Mouse (Mus musculus) forebrain, embryonic 12.5 days (tissue): ENCODE measurements around the gene Nrp2. TPM values are rescaled to one million over a fixed set of nuclear protein-coding genes. Genes with fewer than 3 reads are reported as not detected.

Experiments
- ATAC-seq: fragments of 200-750 bp; cut with Nextera tagmentation; 2 replicates; pipeline ENCODE4 v1.8.0; 2017; ENCODE audit warnings: moderate TSS enrichment; ENCODE audit not compliant: low FRiP score
- H3K27ac ChIP-seq: fragments of 300-500 bp; sonication (generic); 2 replicates; pipeline ENCODE4 v1.5.1; 2016; ENCODE audit warnings: mild to moderate bottlenecking
- H3K27me3 ChIP-seq: fragments of 300-500 bp; sonication (generic); 2 replicates; pipeline ENCODE4 v1.6.1; 2016; ENCODE audit warnings: mild to moderate bottlenecking
- H3K36me3 ChIP-seq: fragments of 300-500 bp; sonication (generic); replicated peaks from 2 replicates; pipeline ENCODE4 v1.6.1; 2016; ENCODE audit warnings: mild to moderate bottlenecking
- H3K4me1 ChIP-seq: fragments of 300-500 bp; sonication (generic); 2 replicates; pipeline ENCODE4 v1.6.1; 2016
- H3K4me2 ChIP-seq: fragments of 300-500 bp; sonication (generic); 2 replicates; pipeline ENCODE4 v1.6.1; 2016; ENCODE audit warnings: mild to moderate bottlenecking, moderate library complexity
- H3K4me3 ChIP-seq: fragments of 300-500 bp; sonication (generic); replicated peaks from 2 replicates; pipeline ENCODE4 v1.5.1; 2016; ENCODE audit warnings: mild to moderate bottlenecking
- H3K9ac ChIP-seq: fragments of 300-500 bp; sonication (generic); 2 replicates; pipeline ENCODE4 v1.6.1; 2016; ENCODE audit warnings: mild to moderate bottlenecking
- H3K9me3 ChIP-seq: fragments of 300-500 bp; sonication (generic); 2 replicates; pipeline ENCODE4 v1.6.1; 2016
- WGBS: fragments of 180-500 bp; shearing (Covaris S2); methylation state at CpG from one replicate; pipeline ENCODE4 v1.1.7; 2016; 5-methylcytosine and 5-hydroxymethylcytosine counted together
- polyA plus RNA-seq: library from polyadenylated mRNA; unstranded; fragments of >200 nt; fragmentation: Nextera tagmentation; extraction: Ambion mirVana; gene quantifications from 2 replicates; pipeline ENCODE4 v1.2.1, GENCODE M21; 2016

Nrp2 gene
- 31.1 and 33.1 TPM in 2 replicates for polyA plus RNA-seq

GRCm38 (mm10) chr1:62703158-62704116, at the start of gene Nrp2:
Gene Nrp2 (plus strand): TSS chr1:62703285.
- H3K27me3 ChIP-seq, result peaks cover 67% of the 10 kb centered on the region
- H3K36me3 ChIP-seq, result no peaks in the 10 kb centered on the region
- under 1% methylated on average over 67 of the region's 76 CpGs for WGBS
- peak within 1 kb of the TSS; percentile 76 for H3K27ac ChIP-seq
- H3K9me3 ChIP-seq, result no peaks in the 10 kb centered on the region
- H3K4me2 ChIP-seq, result peak within 1 kb of the TSS; percentile 94
- peak within 1 kb of the TSS; percentile 64 for H3K9ac ChIP-seq
- ATAC-seq, result peak; percentile 90
- peak within 1 kb of the TSS; percentile 55 for H3K4me3 ChIP-seq
- H3K4me1 ChIP-seq, result peaks cover 57% of the 10 kb centered on the region

- Histone ChIP-seq H3K27ac (no peak overlapping the region), H3K4me2 (no peak overlapping the region), H3K9ac (no peak overlapping the region), H3K4me1 (peaks cover 4% of the 10 kb centered on the region; the same call in 1 of the 2 replicates), H3K4me3 (no peak overlapping the region), H3K27me3 (no peaks in the 10 kb centered on the region; the same call in 1 of the 2 replicates), H3K9me3 (no peaks in the 10 kb centered on the region), H3K36me3 (no peaks in the 10 kb centered on the region)
- 69% methylated on average over 6 of the region's 6 CpGs for WGBS
- ATAC-seq, result no peak
These were observed 48.6 kb upstream of the Nrp2 start for GRCm38 (mm10) chr1:62654436-62654835.

GRCm38 (mm10) chr1:62664960-62665645, 38.0 kb upstream of the Nrp2 start:
- no peak for ATAC-seq
- H3K9ac ChIP-seq, result no peak overlapping the region

GRCm38 (mm10) chr1:62665771-62666730, 37.0 kb upstream of the Nrp2 start:
- Histone ChIP-seq H3K4me2 (no peak overlapping the region), H3K9ac (no peak overlapping the region), H3K9me3 (no peaks in the 10 kb centered on the region), H3K27ac (no peak overlapping the region), H3K4me3 (no peak overlapping the region), H3K36me3 (no peaks in the 10 kb centered on the region), H3K4me1 (peaks cover 6% of the 10 kb centered on the region; the same call in 1 of the 2 replicates), H3K27me3 (0 out of 2 replicates have a peak, but pooled peaks cover 3% of the 10 kb centered on the region)
- ATAC-seq, result no peak
- 85% methylated on average over 5 of the region's 5 CpGs for WGBS

More at GRCm38 (mm10) chr1:62664960-62665645, 38.0 kb upstream of the Nrp2 start:
- Histone ChIP-seq H3K4me3 (no peak overlapping the region), H3K4me1 (peaks cover 6% of the 10 kb centered on the region; the same call in 1 of the 2 replicates), H3K4me2 (no peak overlapping the region), H3K36me3 (no peaks in the 10 kb centered on the region), H3K9me3 (no peaks in the 10 kb centered on the region), H3K27me3 (0 out of 2 replicates have a peak, but pooled peaks cover 3% of the 10 kb centered on the region), H3K27ac (no peak overlapping the region)
- WGBS, result 61% methylated on average over 8 of the region's 8 CpGs

GRCm38 (mm10) chr1:62666780-62667179, 36.3 kb upstream of the Nrp2 start:
- Histone ChIP-seq H3K9me3 (no peaks in the 10 kb centered on the region), H3K27ac (no peak overlapping the region), H3K27me3 (0 out of 2 replicates have a peak, but pooled peaks cover 3% of the 10 kb centered on the region), H3K36me3 (no peaks in the 10 kb centered on the region), H3K4me2 (no peak overlapping the region), H3K9ac (no peak overlapping the region), H3K4me3 (no peak overlapping the region), H3K4me1 (peaks cover 6% of the 10 kb centered on the region; the same call in 1 of the 2 replicates)
- ATAC-seq, result no peak
- 84% methylated on average over 5 of the region's 5 CpGs for WGBS

GRCm38 (mm10) chr1:62678611-62679344, 24.3 kb upstream of the Nrp2 start:
- H3K9ac ChIP-seq, result no peak overlapping the region
- H3K36me3 ChIP-seq, result no peaks in the 10 kb centered on the region
- H3K27ac ChIP-seq, result no peak overlapping the region
- no peak for ATAC-seq
- no peaks in the 10 kb centered on the region for H3K27me3 ChIP-seq
- H3K4me2 ChIP-seq, result no peak overlapping the region
- H3K9me3 ChIP-seq, result 0 out of 2 replicates have a peak, but pooled peaks cover 3% of the 10 kb centered on the region
- H3K4me1 ChIP-seq, result peaks cover 24% of the 10 kb centered on the region
- 40% methylated on average over 4 of the region's 4 CpGs for WGBS
- no peak overlapping the region for H3K4me3 ChIP-seq

GRCm38 (mm10) chr1:62679466-62679865, 23.6 kb upstream of the Nrp2 start:
- H3K9ac ChIP-seq, result no peak overlapping the region
- no peaks in the 10 kb centered on the region for H3K36me3 ChIP-seq
- no peak overlapping the region for H3K4me2 ChIP-seq
- 81% methylated on average over 2 of the region's 2 CpGs for WGBS
- H3K27me3 ChIP-seq, result no peaks in the 10 kb centered on the region
- no peak for ATAC-seq
- H3K27ac ChIP-seq, result no peak overlapping the region
- 0 out of 2 replicates have a peak, but pooled peaks cover 3% of the 10 kb centered on the region for H3K9me3 ChIP-seq
- H3K4me3 ChIP-seq, result no peak overlapping the region
- peaks cover 24% of the 10 kb centered on the region for H3K4me1 ChIP-seq

- 0 out of 2 replicates have a peak, but pooled peaks cover under 1% of the 10 kb centered on the region for H3K9me3 ChIP-seq
- H3K9ac ChIP-seq, result no peak overlapping the region
- peaks cover 24% of the 10 kb centered on the region for H3K4me1 ChIP-seq
- H3K36me3 ChIP-seq, result no peaks in the 10 kb centered on the region
- ATAC-seq, result peak; percentile 55; the same call in 1 of the 2 replicates
- H3K4me2 ChIP-seq, result peak overlapping the region; percentile 4
- no peak overlapping the region for H3K4me3 ChIP-seq
- 38% methylated on average over 21 of the region's 21 CpGs for WGBS
- H3K27me3 ChIP-seq, result 0 out of 2 replicates have a peak, but pooled peaks cover 3% of the 10 kb centered on the region
- peak overlapping the region; percentile 65 for H3K27ac ChIP-seq
These were observed 20.4 kb upstream of the Nrp2 start for GRCm38 (mm10) chr1:62682456-62683385.

GRCm38 (mm10) chr1:62683498-62683897, 19.6 kb upstream of the Nrp2 start:
- ATAC-seq, result no peak
- H3K27ac ChIP-seq, result no peak overlapping the region; the same call in 1 of the 2 replicates
- 63% methylated on average over 2 of the region's 2 CpGs for WGBS

GRCm38 (mm10) chr1:62687511-62687910, 15.6 kb upstream of the Nrp2 start:
- no peak overlapping the region for H3K4me3 ChIP-seq
- H3K4me1 ChIP-seq, result peaks cover 13% of the 10 kb centered on the region
- H3K9ac ChIP-seq, result no peak overlapping the region
- H3K9me3 ChIP-seq, result no peaks in the 10 kb centered on the region
- no peak overlapping the region for H3K4me2 ChIP-seq
- H3K36me3 ChIP-seq, result no peaks in the 10 kb centered on the region
- H3K27me3 ChIP-seq, result 0 out of 2 replicates have a peak, but pooled peaks cover 7% of the 10 kb centered on the region
- ATAC-seq, result no peak
- WGBS, result 92% methylated on average over 8 of the region's 8 CpGs
- no peak overlapping the region for H3K27ac ChIP-seq

More at GRCm38 (mm10) chr1:62683498-62683897, 19.6 kb upstream of the Nrp2 start:
- Histone ChIP-seq H3K4me3 (no peak overlapping the region), H3K9ac (no peak overlapping the region), H3K9me3 (no peaks in the 10 kb centered on the region), H3K36me3 (no peaks in the 10 kb centered on the region), H3K4me2 (no peak overlapping the region), H3K27me3 (0 out of 2 replicates have a peak, but pooled peaks cover 3% of the 10 kb centered on the region), H3K4me1 (peaks cover 24% of the 10 kb centered on the region)
